Mouse (Mus musculus): ENCODE results near the gene Abl1. TPM values are rescaled to one million over a fixed set of nuclear protein-coding genes. Genes with fewer than 3 reads are reported as not detected.

The Abl1 gene
- total and polyA plus RNA-seq, 3 experiments = 9.8 to 22.4 (median 15.2) TPM

DNA sequence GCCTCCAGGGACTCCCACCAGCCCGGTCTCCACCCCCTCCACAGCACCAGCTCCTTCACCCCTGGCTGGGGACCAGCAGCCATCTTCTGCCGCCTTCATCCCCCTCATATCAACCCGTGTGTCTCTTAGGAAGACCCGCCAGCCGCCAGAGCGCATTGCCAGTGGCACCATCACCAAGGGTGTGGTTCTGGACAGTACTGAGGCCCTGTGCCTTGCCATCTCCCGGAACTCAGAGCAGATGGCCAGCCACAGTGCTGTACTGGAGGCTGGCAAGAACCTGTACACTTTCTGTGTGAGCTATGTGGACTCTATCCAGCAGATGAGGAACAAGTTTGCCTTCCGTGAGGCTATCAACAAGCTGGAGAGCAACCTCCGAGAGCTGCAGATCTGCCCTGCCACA lies 113.2 kb downstream of the Abl1 start:
- TF ChIP-seq EP300 (IDR thresholded peaks at IDR 0.05; ENCODE audit: low read length) (no peak), ZNF384 (IDR thresholded peaks at IDR 0.05; ENCODE audit: low read depth, low read length) (no peak), USF1 (IDR thresholded peaks at IDR 0.05; ENCODE audit: low read depth, low read length) (no peak), MAZ (IDR thresholded peaks at IDR 0.05; ENCODE audit: low read depth, low read length) (no peak), GABPA (IDR thresholded peaks at IDR 0.05; ENCODE audit: insufficient replicate concordance, low read depth, low read length) (no peak), SMC3 (IDR thresholded peaks at IDR 0.05; ENCODE audit: low read depth, low read length) (no peak), E2F4 (IDR thresholded peaks at IDR 0.05; ENCODE audit: insufficient replicate concordance, low read depth, low read length) (no peak), UBTF (IDR thresholded peaks at IDR 0.05; ENCODE audit: low read depth, low read length) (no peak), SIN3A (IDR thresholded peaks at IDR 0.05; ENCODE audit: low read length) (no peak), MAFK (IDR thresholded peaks at IDR 0.05; ENCODE audit: insufficient replicate concordance, low read length) (no peak), ZC3H11A (IDR thresholded peaks at IDR 0.05; ENCODE audit: low read depth, low read length) (no peak), MXI1 (IDR thresholded peaks at IDR 0.05; ENCODE audit: low read depth, low read length) (no peak), JUN (IDR thresholded peaks at IDR 0.05; ENCODE audit: insufficient read depth, low read depth, low read length) (no peak), ELF1 (IDR thresholded peaks at IDR 0.05; ENCODE audit: low read depth, low read length) (no peak), MYC (IDR thresholded peaks at IDR 0.05; ENCODE audit: low read depth, low read length) (no peak), RAD21 (IDR thresholded peaks at IDR 0.05; ENCODE audit: low read depth, low read length) (no peak), KAT2A (IDR thresholded peaks at IDR 0.05; ENCODE audit: insufficient replicate concordance, low read length) (no peak), ZMIZ1 (IDR thresholded peaks at IDR 0.05; ENCODE audit: low read depth, low read length) (no peak)
- Histone ChIP-seq H3K4me3 (replicated peaks in 1 of 3; ENCODE audit: low read depth in 2 of 3, low read length in 2 of 3, poor library complexity in 1 of 3) (no peak overlapping the region), H3K4me1 (ENCODE audit: control insufficient read depth in 1 of 2, insufficient read depth in 2 of 2) (peaks cover 13 to 15% of the 10 kb centered on the region in 2 experiments), H3K36me3 (replicated peaks in 1 of 2; ENCODE audit: control insufficient read depth in 1 of 2, insufficient read depth in 1 of 2, low read length in 1 of 2) (peaks cover 65 to 83% of the 10 kb centered on the region in 2 experiments), H3K27ac (ENCODE audit: insufficient read depth, low read depth) (no peak overlapping the region), H3K9ac (ENCODE audit: insufficient read depth, low read depth) (no peak overlapping the region), H3K79me2 (replicated peaks; ENCODE audit: control insufficient read depth, extremely low read depth, insufficient read depth, poor library complexity, severe bottlenecking) (no peaks in the 10 kb centered on the region), H3K4me2 (ENCODE audit: insufficient read depth, low read depth, poor library complexity, severe bottlenecking) (no peak overlapping the region), H3K9me3 (replicated peaks; ENCODE audit: low read length) (no peaks in the 10 kb centered on the region), H3K27me3 (replicated peaks) (no peaks in the 10 kb centered on the region)
- dilution Hi-C loops (cut with MboI; ENCODE audit: extremely low pct_ligation_motif_present, extremely low pct_unique_long_range_greater_than_20kb, low sequenced_read_pairs) (no loop called here), in situ Hi-C loops (cut with MboI; ENCODE audit: low pct_ligation_motif_present, low pct_unique_long_range_greater_than_20kb, low sequenced_read_pairs) (no loop called here)
- no peak for DNase-seq (ENCODE audit: extremely low read depth)

DNA sequence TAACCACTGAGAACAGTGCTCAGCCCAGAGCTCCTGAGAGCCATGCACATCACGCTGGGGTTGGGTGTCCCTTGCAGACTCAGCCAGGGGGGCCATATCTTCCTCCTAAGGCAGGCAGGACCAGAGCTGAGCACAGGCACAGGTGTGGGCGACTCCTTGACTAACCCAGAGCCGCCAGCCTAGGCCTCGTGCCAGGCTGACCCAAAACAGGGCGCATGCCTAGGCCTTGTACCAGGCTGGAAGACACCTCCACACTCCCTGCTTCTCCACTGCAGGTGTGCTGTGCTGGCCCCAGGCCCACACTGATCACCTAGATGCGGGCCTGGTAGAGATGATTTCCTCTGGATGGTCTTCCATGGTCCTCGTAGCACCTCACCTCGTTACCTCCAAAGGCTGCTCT lies 114.6 kb downstream of the Abl1 start:
- in situ Hi-C loops (cut with MboI; ENCODE audit: low pct_ligation_motif_present, low pct_unique_long_range_greater_than_20kb, low sequenced_read_pairs) = no loop called here
- DNase-seq (ENCODE audit: extremely low read depth) = no peak
- Histone ChIP-seq H3K4me1 (ENCODE audit: control insufficient read depth in 1 of 2, insufficient read depth in 2 of 2) (peaks cover 13 to 19% of the 10 kb centered on the region in 2 experiments), H3K9ac (ENCODE audit: insufficient read depth, low read depth) (no peak overlapping the region), H3K9me3 (replicated peaks; ENCODE audit: low read length) (no peaks in the 10 kb centered on the region), H3K79me2 (replicated peaks; ENCODE audit: control insufficient read depth, extremely low read depth, insufficient read depth, poor library complexity, severe bottlenecking) (no peaks in the 10 kb centered on the region), H3K27me3 (replicated peaks) (no peaks in the 10 kb centered on the region), H3K4me3 (replicated peaks in 1 of 3; ENCODE audit: low read depth in 2 of 3, low read length in 2 of 3, poor library complexity in 1 of 3) (no peak overlapping the region), H3K27ac (ENCODE audit: insufficient read depth, low read depth) (no peak overlapping the region), H3K4me2 (ENCODE audit: insufficient read depth, low read depth, poor library complexity, severe bottlenecking) (no peak overlapping the region), H3K36me3 (replicated peaks in 1 of 2; ENCODE audit: control insufficient read depth in 1 of 2, insufficient read depth in 1 of 2, low read length in 1 of 2) (peaks cover 54 to 72% of the 10 kb centered on the region in 2 experiments)
- no peak for TF ChIP-seq ELF1 (IDR thresholded peaks at IDR 0.05; ENCODE audit: low read depth, low read length)
- no peak for TF ChIP-seq JUN (IDR thresholded peaks at IDR 0.05; ENCODE audit: insufficient read depth, low read depth, low read length)
- TF ChIP-seq MAFK (IDR thresholded peaks at IDR 0.05; ENCODE audit: insufficient replicate concordance, low read length) = no peak
- no peak for TF ChIP-seq ETS1 (conservative IDR thresholded peaks at IDR 0.05; ENCODE audit: low read depth, low read length)
- no peak for TF ChIP-seq POLR2AphosphoS2 (IDR thresholded peaks at IDR 0.05; ENCODE audit: low read depth, low read length)
- TF ChIP-seq NELFE (IDR thresholded peaks at IDR 0.05; ENCODE audit: low read depth, low read length) = no peak
- TF ChIP-seq MXI1 (IDR thresholded peaks at IDR 0.05; ENCODE audit: low read depth, low read length) = no peak
- TF ChIP-seq JUND (conservative IDR thresholded peaks at IDR 0.05; ENCODE audit: low read depth, low read length) = no peak
- no peak for TF ChIP-seq POLR2A (IDR thresholded peaks at IDR 0.05; ENCODE audit: low read depth, low read length)
- no peak for TF ChIP-seq EP300 (IDR thresholded peaks at IDR 0.05; ENCODE audit: low read length)
- TF ChIP-seq MYC (IDR thresholded peaks at IDR 0.05; ENCODE audit: low read depth, low read length) = no peak
- dilution Hi-C loops (cut with MboI; ENCODE audit: extremely low pct_ligation_motif_present, extremely low pct_unique_long_range_greater_than_20kb, low sequenced_read_pairs) = no loop called here

All from CH12.LX (cell line).